Mouse (Mus musculus) embryonic facial prominence, embryonic 14.5 days (tissue): Measurements from ENCODE around the gene Fbxo44. TPM values are rescaled to one million over a fixed set of nuclear protein-coding genes. Genes with fewer than 3 reads are reported as not detected.

Source experiments
- ATAC-seq: fragments of 200-750 bp; cut with Nextera tagmentation; 2 replicates; pipeline ENCODE4 v1.8.0; 2017; ENCODE audit warnings: low read depth, moderate number of reproducible peaks, moderate TSS enrichment
- DNase-seq: peaks from one replicate; pipeline ENCODE4 v3.0.0-alpha.2; 2015; ENCODE audit warnings: low spot score
- H3K27ac ChIP-seq: fragments of 300-500 bp; sonication (generic); replicated peaks from 2 replicates; pipeline ENCODE4 v1.5.1; 2014; ENCODE audit warnings: low read depth, mild to moderate bottlenecking, low read length, moderate library complexity
- H3K27me3 ChIP-seq: fragments of 300-500 bp; sonication (generic); replicated peaks from 2 replicates; pipeline ENCODE4 v1.6.1; 2014; ENCODE audit warnings: low read length; ENCODE audit not compliant: control insufficient read depth, insufficient read depth
- H3K36me3 ChIP-seq: fragments of 300-500 bp; sonication (generic); 2 replicates; pipeline ENCODE4 v1.6.1; 2014; ENCODE audit warnings: low read length, mixed read lengths; ENCODE audit not compliant: control insufficient read depth, insufficient read depth
- H3K4me1 ChIP-seq: fragments of 300-500 bp; sonication (generic); 2 replicates; pipeline ENCODE4 v1.6.1; 2014; ENCODE audit warnings: antibody characterized with exemption, low read length; ENCODE audit not compliant: control insufficient read depth, insufficient read depth
- H3K4me2 ChIP-seq: fragments of 300-500 bp; sonication (generic); 2 replicates; pipeline ENCODE4 v1.6.1; 2014; ENCODE audit warnings: low read depth, mild to moderate bottlenecking, low read length, moderate library complexity, mixed read lengths
- H3K4me3 ChIP-seq: fragments of 300-500 bp; sonication (generic); 2 replicates; pipeline ENCODE4 v1.5.1; 2014; ENCODE audit warnings: low read depth, mild to moderate bottlenecking, low read length
- H3K9ac ChIP-seq: fragments of 300-500 bp; sonication (generic); 2 replicates; pipeline ENCODE4 v1.6.1; 2014; ENCODE audit warnings: low read depth, mild to moderate bottlenecking, low read length, moderate library complexity, mixed read lengths
- H3K9me3 ChIP-seq: fragments of 300-500 bp; sonication (generic); 2 replicates; pipeline ENCODE4 v1.6.1; 2016; ENCODE audit warnings: low read length; ENCODE audit not compliant: control insufficient read depth
- WGBS: fragments of 180-500 bp; shearing (Covaris S2); extraction: QIAGEN DNeasy Blood & Tissue Kit; methylation state at CpG from one replicate; pipeline ENCODE4 v1.1.7; 2014; 5-methylcytosine and 5-hydroxymethylcytosine counted together
- polyA plus RNA-seq: library from polyadenylated mRNA; unstranded; fragments of >200 nt; fragmentation: Nextera tagmentation; extraction: Ambion mirVana; gene quantifications from 2 replicates; pipeline ENCODE4 v1.2.1, GENCODE M21; 2014

Fbxo44 gene
- polyA plus RNA-seq, 1 experiment from 2014 or later = 7.7 TPM

GRCm38 (mm10) chr4:148131497-148132081 is 28.7 kb downstream of the Fbxo44 start:
- no peaks in the 10 kb centered on the region for H3K9me3 ChIP-seq
- H3K4me3 ChIP-seq = peak overlapping the region; percentile 72
- peak; percentile 22; the same call in 1 of the 2 replicates for ATAC-seq
- 1% methylated on average over 20 of the region's 21 CpGs for WGBS
- peak overlapping the region; percentile 97 for H3K4me2 ChIP-seq
- peak overlapping the region; percentile 82 for H3K9ac ChIP-seq
- no peaks in the 10 kb centered on the region for H3K36me3 ChIP-seq
- peaks cover 6% of the 10 kb centered on the region; the same call in 1 of the 2 replicates for H3K4me1 ChIP-seq
- H3K27me3 ChIP-seq = peaks cover 18% of the 10 kb centered on the region
- DNase-seq = no peak
- no peak overlapping the region for H3K27ac ChIP-seq

DNA sequence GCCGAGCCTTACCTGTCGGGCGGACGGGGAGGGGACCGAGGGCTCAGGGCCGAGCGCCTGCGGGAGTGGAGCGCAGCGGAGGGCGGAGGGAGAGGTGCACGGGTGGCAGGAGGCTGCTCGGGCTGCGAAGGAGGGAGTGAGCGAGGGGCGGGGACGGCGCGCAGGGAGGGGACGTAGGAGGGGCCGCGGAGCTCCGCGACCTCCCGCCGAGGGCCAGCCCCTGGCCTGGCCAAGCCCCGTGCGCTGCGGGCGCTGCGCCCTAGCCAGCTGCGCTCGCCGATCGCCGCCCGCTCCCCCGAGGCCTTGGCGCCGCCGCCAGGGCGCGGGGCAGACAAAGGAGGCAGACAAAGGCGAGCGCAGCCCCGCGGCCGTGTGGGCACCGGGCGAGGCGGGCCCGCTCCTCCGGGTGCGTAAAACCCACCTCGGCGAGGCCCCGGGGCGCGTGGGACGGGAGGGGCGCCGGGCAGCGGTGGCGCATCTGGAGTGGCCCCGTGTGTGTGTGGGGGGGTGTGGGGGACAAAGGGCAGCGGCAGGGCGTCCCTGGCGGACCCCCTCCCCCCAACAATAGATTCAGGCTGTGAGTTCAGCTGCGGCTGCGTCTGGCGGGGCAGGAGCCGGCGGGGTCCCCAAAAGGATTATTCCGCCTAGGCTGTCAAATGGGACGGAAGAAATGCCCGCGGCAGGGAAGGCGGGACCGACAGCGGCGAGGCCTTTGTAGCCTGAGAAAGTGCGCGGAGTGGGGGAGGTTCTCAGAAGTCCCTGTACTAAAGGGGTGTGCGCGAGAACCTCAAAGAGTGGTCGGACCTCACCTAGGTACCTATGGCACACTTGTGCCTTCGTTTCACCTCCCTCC is 29.5 kb downstream of the Fbxo44 start, which contains the start of gene Draxin:
TSS of gene Draxin (minus strand) at position 138 of the 853 bp plus-strand sequence.
- H3K4me1 ChIP-seq = peaks cover 6% of the 10 kb centered on the region; the same call in 1 of the 2 replicates
- H3K9me3 ChIP-seq = no peaks in the 10 kb centered on the region
- peak; percentile 94 for ATAC-seq
- peak; percentile 84 for DNase-seq
- H3K27me3 ChIP-seq = peaks cover 18% of the 10 kb centered on the region
- WGBS = 0% methylated on average over 21 of the region's 87 CpGs
- H3K9ac ChIP-seq = peak within 1 kb of the TSS; percentile 82
- H3K27ac ChIP-seq = peak within 1 kb of the TSS; percentile 67
- H3K36me3 ChIP-seq = no peaks in the 10 kb centered on the region
- H3K4me2 ChIP-seq = peak within 1 kb of the TSS; percentile 97
- peak within 1 kb of the TSS; percentile 72 for H3K4me3 ChIP-seq

DNA sequence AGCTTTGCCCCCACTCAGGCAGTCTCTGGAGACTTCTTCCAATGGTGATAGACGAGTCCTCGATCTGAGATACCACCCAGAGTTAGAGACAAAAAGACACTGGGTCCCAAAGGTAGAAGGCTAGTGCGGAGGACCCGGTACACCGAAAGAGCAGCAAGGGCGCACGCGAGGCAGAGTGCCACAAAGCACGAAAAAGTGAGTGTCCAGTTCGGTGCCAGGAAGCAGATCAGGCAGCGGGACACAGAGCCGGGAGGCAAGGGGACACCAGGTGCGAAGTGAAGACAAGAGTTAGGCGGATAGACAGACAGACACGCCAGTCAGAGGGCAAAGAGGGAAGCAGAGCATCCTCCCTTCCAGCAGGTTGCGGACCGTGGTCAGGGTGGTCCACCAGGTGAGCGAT is 30.1 kb downstream of the Fbxo44 start, which contains the start of gene Mad2l2:
TSS of gene Mad2l2 (plus strand) at position 252 of the 400 bp plus-strand sequence.
- 0 out of 2 replicates have a peak, but pooled peaks have one; percentile 7 for ATAC-seq
- peaks cover 18% of the 10 kb centered on the region for H3K27me3 ChIP-seq

DNA sequence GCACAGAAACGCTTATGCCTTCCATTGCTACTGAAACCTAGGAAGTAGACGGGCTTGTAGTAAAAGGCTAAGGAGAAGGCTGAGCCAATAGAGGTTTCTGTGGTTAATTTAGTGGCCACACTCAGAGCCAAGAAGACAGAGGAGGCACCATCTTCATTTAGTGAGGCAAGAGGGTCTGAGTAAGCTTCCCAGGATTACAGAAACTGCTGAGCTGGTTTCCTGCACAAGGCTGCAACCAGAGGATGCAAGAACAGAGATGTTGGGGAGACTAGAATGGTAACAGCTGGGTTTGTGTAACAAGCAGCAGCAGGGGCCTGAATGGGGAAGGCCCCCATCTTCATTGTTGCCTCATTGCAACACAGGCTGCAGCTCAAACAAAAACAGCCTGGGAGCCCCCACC is 31.6 kb downstream of the Fbxo44 start:
- Histone ChIP-seq H3K4me3 (no peak overlapping the region), H3K9me3 (no peaks in the 10 kb centered on the region), H3K9ac (no peak overlapping the region), H3K27me3 (peaks cover 18% of the 10 kb centered on the region), H3K4me1 (peaks cover 6% of the 10 kb centered on the region; the same call in 1 of the 2 replicates), H3K27ac (no peak overlapping the region), H3K36me3 (no peaks in the 10 kb centered on the region), H3K4me2 (no peak overlapping the region)
- ATAC-seq = no peak
- WGBS = 55% methylated on average over 2 of the region's 2 CpGs
- no peak for DNase-seq

More for the DNA sequence above, 30.1 kb downstream of the Fbxo44 start, which contains the start of gene Mad2l2:
- Histone ChIP-seq H3K36me3 (no peaks in the 10 kb centered on the region), H3K9ac (peak within 1 kb of the TSS; percentile 82), H3K4me1 (peaks cover 6% of the 10 kb centered on the region; the same call in 1 of the 2 replicates), H3K4me3 (peak within 1 kb of the TSS; percentile 72), H3K27ac (peak within 1 kb of the TSS; percentile 67), H3K4me2 (peak within 1 kb of the TSS; percentile 97), H3K9me3 (no peaks in the 10 kb centered on the region)
- WGBS = 2% methylated on average over 13 of the region's 18 CpGs
- DNase-seq = no peak

GRCm38 (mm10) chr4:148128241-148128640 is 32.0 kb downstream of the Fbxo44 start:
- Histone ChIP-seq H3K27me3 (peaks cover 18% of the 10 kb centered on the region), H3K36me3 (no peaks in the 10 kb centered on the region), H3K27ac (no peak overlapping the region), H3K9me3 (no peaks in the 10 kb centered on the region), H3K9ac (no peak overlapping the region), H3K4me3 (no peak overlapping the region), H3K4me1 (peaks cover 6% of the 10 kb centered on the region; the same call in 1 of the 2 replicates), H3K4me2 (no peak overlapping the region)
- DNase-seq = no peak
- 38% methylated on average over 1 of the region's 1 CpGs for WGBS
- ATAC-seq = no peak

GRCm38 (mm10) chr4:148122694-148123066 is 37.6 kb downstream of the Fbxo44 start:
- Histone ChIP-seq H3K4me1 (no peaks in the 10 kb centered on the region), H3K9ac (no peak overlapping the region), H3K27ac (peak overlapping the region; percentile 13), H3K27me3 (no peaks in the 10 kb centered on the region), H3K4me3 (no peak overlapping the region), H3K36me3 (no peaks in the 10 kb centered on the region), H3K9me3 (no peaks in the 10 kb centered on the region), H3K4me2 (no peak overlapping the region)
- WGBS = 68% methylated on average over 3 of the region's 3 CpGs
- no peak for ATAC-seq
- DNase-seq = no peak

DNA sequence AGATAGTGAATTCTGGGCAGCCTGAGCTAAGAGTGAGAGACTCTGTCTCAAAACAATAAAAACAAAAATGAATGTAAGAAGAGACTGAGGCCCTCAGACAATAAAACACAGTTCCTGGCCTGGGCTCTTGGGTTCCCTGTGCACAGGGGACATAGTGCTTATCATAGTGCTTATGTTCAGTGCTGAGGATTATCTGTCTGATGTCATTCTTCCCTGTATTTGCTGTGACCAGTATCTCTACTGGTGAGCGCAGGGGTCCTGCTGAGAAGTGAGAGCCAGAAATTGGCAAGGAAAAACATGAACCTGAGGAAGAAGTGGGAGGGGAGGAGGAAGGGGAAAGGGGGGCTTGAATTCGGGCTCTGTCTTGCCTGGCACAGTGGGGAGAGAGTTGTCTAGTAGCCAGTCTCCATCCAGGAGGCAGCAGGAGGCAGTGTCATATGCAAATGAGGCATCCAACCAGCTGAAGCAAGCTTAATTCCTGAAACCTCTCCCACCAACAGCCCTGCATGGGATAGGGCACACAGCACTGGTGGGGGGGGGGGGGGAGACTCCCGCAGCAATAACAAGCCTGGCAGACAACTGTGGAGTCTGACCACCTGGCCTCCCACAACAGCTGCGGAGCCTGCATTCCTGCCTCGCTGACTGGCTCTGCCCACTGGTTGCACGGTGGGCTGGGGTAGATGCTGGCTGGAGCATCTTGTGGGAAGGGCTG is 38.1 kb downstream of the Fbxo44 start:
- Histone ChIP-seq H3K9me3 (no peaks in the 10 kb centered on the region), H3K27ac (peak overlapping the region; percentile 13), H3K27me3 (no peaks in the 10 kb centered on the region), H3K9ac (no peak overlapping the region), H3K4me3 (no peak overlapping the region), H3K4me2 (no peak overlapping the region), H3K36me3 (no peaks in the 10 kb centered on the region), H3K4me1 (no peaks in the 10 kb centered on the region)
- 31% methylated on average over 2 of the region's 6 CpGs for WGBS
- DNase-seq (peak; percentile 75), ATAC-seq (peak; percentile 91)

- DNase-seq (no peak), ATAC-seq (no peak; the same call in 1 of the 2 replicates)
- WGBS = 72% methylated on average over 4 of the region's 4 CpGs
- Histone ChIP-seq H3K4me2 (no peak overlapping the region), H3K9ac (no peak overlapping the region), H3K4me1 (no peaks in the 10 kb centered on the region), H3K27me3 (no peaks in the 10 kb centered on the region), H3K4me3 (no peak overlapping the region), H3K27ac (no peak overlapping the region), H3K9me3 (no peaks in the 10 kb centered on the region), H3K36me3 (no peaks in the 10 kb centered on the region)
Observed at GRCm38 (mm10) chr4:148121362-148121761, 38.9 kb downstream of the Fbxo44 start.
